Comparison of ENCODE assay signal across 8 mouse cellular contexts in genomic region chr11:3647688-3648087, GRCm38 (mm10). TPM values are rescaled to one million over a fixed set of nuclear protein-coding genes. Genes with fewer than 3 reads are reported as not detected.
DNase-seq lines count a peak whose midpoint lies in the region; ATAC-seq and TF ChIP-seq lines count a peak whose summit lies in the region.

No protein-coding gene starts in this region.

- H3K79me2 ChIP-seq in myocyte (ENCODE audit: control insufficient read depth, insufficient read depth): peaks cover 90% of the 10 kb centered on the region

- WGBS in kidney, embryonic 16.5 days: 89% methylated on average over 5 of the region's 5 CpGs
- 88% methylated on average over 5 of the region's 5 CpGs for WGBS in hindbrain, embryonic 14.5 days

- peak overlapping the region; percentile 94 for H3K4me3 ChIP-seq in kidney, embryonic 16.5 days (ENCODE audit: low read length)
- peak overlapping the region; percentile 94 for H3K4me3 ChIP-seq in bone marrow macrophage, adult 2 months (ENCODE audit: insufficient read depth, low read length)
- peak overlapping the region; percentile 88 for H3K4me3 ChIP-seq in hindbrain, embryonic 14.5 days (replicated peaks; ENCODE audit: low read length)
- H3K4me3 ChIP-seq in myocyte: peak overlapping the region; percentile 63

- no peak for ATAC-seq in kidney, embryonic 16.5 days (ENCODE audit: low FRiP score, low TSS enrichment)
- ATAC-seq in hindbrain, embryonic 14.5 days (ENCODE audit: low FRiP score): no peak

- intact Hi-C loops in left cerebral cortex, postnatal 4 days (cut with DNase I): no loop called here

- H3ac ChIP-seq in myocyte (ENCODE audit: control insufficient read depth, insufficient read length): peak overlapping the region; percentile 96

- no peak for TF ChIP-seq CTCF in bone marrow macrophage, adult 2 months (IDR thresholded peaks at IDR 0.05; ENCODE audit: low read depth, low read length)

- TF ChIP-seq POLR2A in bone marrow macrophage, adult 2 months (IDR thresholded peaks at IDR 0.05; ENCODE audit: borderline replicate concordance, low read depth, low read length): no peak
- no peak for TF ChIP-seq POLR2A in myocyte (IDR thresholded peaks at IDR 0.05; ENCODE audit: insufficient read length, low read depth)

- no peak for DNase-seq in kidney, postnatal 25 days
- no peak for DNase-seq in hindbrain, embryonic 14.5 days (ENCODE audit: low spot score)
- DNase-seq in spleen, adult 12 weeks (ENCODE audit: low spot score): no peak
- DNase-seq in left cerebral cortex, postnatal 4 days: no peak
- DNase-seq in left cerebral cortex, adult 9 months (ENCODE audit: low spot score in 2 of 2): no peak

- H3K9me3 ChIP-seq in kidney, embryonic 16.5 days (ENCODE audit: low read length): peaks cover 25% of the 10 kb centered on the region
- peaks cover 41% of the 10 kb centered on the region for H3K9me3 ChIP-seq in hindbrain, embryonic 14.5 days (ENCODE audit: control insufficient read depth, low read length)

- H3K27ac ChIP-seq in kidney, embryonic 16.5 days (ENCODE audit: low read length): no peak overlapping the region
- no peak overlapping the region for H3K27ac ChIP-seq in bone marrow macrophage, adult 2 months (ENCODE audit: insufficient read depth, low read depth, low read length)
- no peak overlapping the region for H3K27ac ChIP-seq in hindbrain, embryonic 14.5 days

- H3K4me2 ChIP-seq in kidney, embryonic 16.5 days (replicated peaks; ENCODE audit: low read depth, low read length): peak overlapping the region; percentile 93
- peak overlapping the region; percentile 66 for H3K4me2 ChIP-seq in hindbrain, embryonic 14.5 days (replicated peaks)
- peak overlapping the region; percentile 94 for H3K4me2 ChIP-seq in myocyte (ENCODE audit: low read depth)

- no peaks in the 10 kb centered on the region for H3K27me3 ChIP-seq in kidney, embryonic 16.5 days (ENCODE audit: insufficient read depth, low read length)
- no peaks in the 10 kb centered on the region for H3K27me3 ChIP-seq in hindbrain, embryonic 14.5 days (ENCODE audit: control insufficient read depth, insufficient read depth, low read length)
- no peaks in the 10 kb centered on the region for H3K27me3 ChIP-seq in myocyte (ENCODE audit: control insufficient read depth, insufficient read depth, insufficient read length)

- peak overlapping the region; percentile 98 for H3K9ac ChIP-seq in kidney, embryonic 16.5 days (replicated peaks; ENCODE audit: low read length)
- H3K9ac ChIP-seq in hindbrain, embryonic 14.5 days: peak overlapping the region; percentile 96; the same call in 1 of the 2 replicates

- H3K36me3 ChIP-seq in kidney, embryonic 16.5 days (ENCODE audit: insufficient read depth, low read length): peaks cover 28% of the 10 kb centered on the region
- peaks cover 50% of the 10 kb centered on the region for H3K36me3 ChIP-seq in hindbrain, embryonic 14.5 days (replicated peaks; ENCODE audit: control insufficient read depth, insufficient read depth)
- peaks cover 39% of the 10 kb centered on the region for H3K36me3 ChIP-seq in myocyte (ENCODE audit: control insufficient read depth, insufficient read depth)

- peaks cover 20% of the 10 kb centered on the region for H3K4me1 ChIP-seq in kidney, embryonic 16.5 days (ENCODE audit: insufficient read depth, low read length)
- H3K4me1 ChIP-seq in bone marrow macrophage, adult 2 months (ENCODE audit: control insufficient read depth, insufficient read depth, low read length): no peaks in the 10 kb centered on the region; the same call in 1 of the 2 replicates
- peaks cover 34% of the 10 kb centered on the region for H3K4me1 ChIP-seq in hindbrain, embryonic 14.5 days (replicated peaks; ENCODE audit: control insufficient read depth, insufficient read depth, low read length)

TF ChIP-seq in myocyte, 11 proteins besides CTCF, POLR2A, EP300 and RAD21:
- no peak for TF ChIP-seq E2F4 (IDR thresholded peaks at IDR 0.05; ENCODE audit: insufficient read depth)

RNA-seq across cellular contexts. Expression of gene Morc2a, which starts 1.3 kb away (rescaled TPM):
- polyA plus RNA-seq in kidney, embryonic 16.5 days (2015; fragmentation: Nextera tagmentation; extraction: Ambion mirVana): 27.5 and 31.2 TPM in 2 replicates
- polyA plus RNA-seq in bone marrow macrophage, adult 2 months (2012; ENCODE audit: insufficient read depth, insufficient read length, missing spikeins): 17.5 and 18.1 TPM in 2 replicates
- polyA plus RNA-seq in hindbrain, embryonic 14.5 days (2014; fragmentation: Nextera tagmentation; extraction: Ambion mirVana): 28.5 and 28.7 TPM in 2 replicates
- 28.2 TPM for polyA plus RNA-seq in myocyte (2012; fragmentation: generic; extraction: Trizol)
- 10 to 100 TPM; 74.3 to 77.6 TPM for total RNA-seq in left cerebral cortex, postnatal 4 days (2021)
